Mouse (Mus musculus) mesoderm, embryonic 11.5 days (tissue): ENCODE data around the gene Tanc2.

Experiments
- DNase-seq: peaks from one replicate; pipeline ENCODE4 v3.0.0-alpha.2; 2012; ENCODE audit warnings: low read depth, low spot score

The Tanc2 gene

GRCm38 (mm10) chr11:105589877-105590641 is at the start of gene Tanc2:
Tanc2 (plus strand) TSS chr11:105589986.
- peak; percentile 64 for DNase-seq

- DNase-seq: no peak
Observed at GRCm38 (mm10) chr11:105540781-105541180, 49.0 kb upstream of the Tanc2 start.

GRCm38 (mm10) chr11:105541366-105541765 is 48.4 kb upstream of the Tanc2 start:
- DNase-seq: no peak

DNA sequence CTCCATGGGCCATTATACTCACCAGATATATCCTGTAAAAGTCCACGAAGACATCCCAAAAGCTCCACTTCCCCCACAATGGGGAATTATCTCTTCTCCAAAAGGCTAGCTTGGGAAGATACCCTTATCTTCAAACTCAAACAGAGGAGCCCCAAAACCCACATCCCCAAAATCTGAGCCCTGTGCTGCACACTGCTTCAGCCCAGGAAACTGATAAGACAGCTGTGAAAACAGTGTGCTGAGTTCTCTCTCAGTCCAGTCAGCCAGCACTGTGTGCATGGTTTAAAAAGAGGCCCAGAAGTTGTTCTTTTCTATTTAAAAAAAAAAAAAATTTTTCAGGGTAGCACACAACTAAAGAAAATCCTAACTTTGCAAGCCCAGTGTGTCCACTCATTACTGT is 47.7 kb upstream of the Tanc2 start:
- no peak for DNase-seq

- no peak for DNase-seq
Observed at GRCm38 (mm10) chr11:105545801-105546200, 44.0 kb upstream of the Tanc2 start.

DNA sequence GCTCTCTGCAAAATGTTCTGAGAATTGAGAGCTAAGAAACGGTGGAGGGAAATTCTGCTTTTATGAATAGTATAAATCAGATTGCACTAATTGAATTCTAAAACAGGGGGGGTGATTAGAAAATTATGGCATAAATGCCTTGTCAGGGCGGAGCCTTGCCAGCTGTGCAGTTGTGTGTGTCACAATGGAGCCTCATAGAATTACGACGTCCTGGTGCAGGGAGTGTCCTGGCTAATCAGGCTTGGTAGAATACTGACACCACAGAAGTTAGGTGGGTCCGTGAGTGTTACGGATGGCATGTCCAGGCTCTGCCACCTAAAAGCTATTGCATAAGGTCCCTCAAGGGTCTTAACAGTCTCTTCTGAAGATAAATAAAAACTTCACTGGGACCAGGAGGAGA is 43.4 kb upstream of the Tanc2 start:
- no peak for DNase-seq

DNA sequence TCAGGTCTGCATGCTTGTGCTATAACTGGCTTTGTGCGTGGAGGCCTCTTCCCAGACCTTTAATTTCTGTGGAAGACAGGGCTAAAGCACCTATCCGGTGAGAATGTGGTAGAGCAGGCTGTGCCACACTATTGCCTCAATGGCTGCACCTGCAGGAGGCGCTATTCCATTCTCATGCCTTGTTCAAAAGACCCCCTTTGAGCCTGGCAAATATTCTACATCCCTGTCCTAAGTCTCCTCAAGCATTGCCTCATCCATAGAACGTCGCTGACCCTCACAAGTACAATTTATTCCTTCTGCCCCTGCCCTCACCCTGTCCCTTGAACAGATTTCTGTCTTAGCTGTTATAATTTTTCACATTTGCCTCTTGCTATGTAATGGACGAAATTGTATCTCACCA is 41.4 kb upstream of the Tanc2 start:
- no peak for DNase-seq

DNA sequence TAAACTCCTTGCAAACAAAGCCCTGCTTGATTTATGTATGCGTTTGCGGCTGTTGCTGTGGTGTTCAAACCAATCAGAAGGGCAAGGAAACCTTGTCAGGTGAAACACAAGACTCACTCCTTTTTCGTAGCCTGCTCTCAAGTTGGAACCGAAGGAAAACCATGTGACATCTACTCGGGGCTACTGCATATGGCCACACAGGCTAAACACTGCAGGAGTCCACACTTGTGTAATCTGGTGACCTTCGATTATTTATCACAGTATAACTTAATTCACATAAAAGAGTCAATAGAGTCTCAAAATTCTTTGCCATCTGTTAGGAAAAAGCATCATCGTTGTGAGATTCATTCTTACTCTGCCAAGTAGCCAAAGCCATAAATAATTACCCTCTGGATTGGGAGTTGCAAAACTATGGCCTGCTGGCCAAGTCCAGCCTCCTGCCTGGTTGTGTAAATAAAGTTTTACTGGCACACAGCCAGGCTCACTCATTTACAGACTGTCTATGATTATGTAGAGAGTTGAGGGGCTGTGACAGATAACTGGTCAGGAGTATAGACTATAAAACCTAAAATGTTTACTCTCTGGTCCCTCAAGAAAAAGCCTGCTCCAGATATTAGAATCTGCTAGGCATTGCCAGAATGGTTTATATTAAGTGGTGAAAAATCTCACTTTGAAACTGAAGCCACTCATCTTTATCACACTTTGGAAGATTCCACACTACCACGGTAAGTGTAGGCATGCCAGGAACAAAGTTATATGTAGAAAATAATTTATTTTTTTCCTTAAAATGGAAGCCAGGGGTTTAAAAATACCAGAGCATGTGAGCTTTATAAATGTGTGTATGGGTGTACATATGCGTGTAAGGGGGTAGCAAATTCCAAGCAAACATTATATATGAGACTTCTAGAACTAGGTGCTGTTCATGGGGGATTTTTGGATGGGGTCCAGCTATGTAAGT is 40.3 kb upstream of the Tanc2 start:
- DNase-seq: no peak

- peak; percentile 21 for DNase-seq
Observed at GRCm38 (mm10) chr11:105557285-105557684, 32.5 kb upstream of the Tanc2 start.

DNA sequence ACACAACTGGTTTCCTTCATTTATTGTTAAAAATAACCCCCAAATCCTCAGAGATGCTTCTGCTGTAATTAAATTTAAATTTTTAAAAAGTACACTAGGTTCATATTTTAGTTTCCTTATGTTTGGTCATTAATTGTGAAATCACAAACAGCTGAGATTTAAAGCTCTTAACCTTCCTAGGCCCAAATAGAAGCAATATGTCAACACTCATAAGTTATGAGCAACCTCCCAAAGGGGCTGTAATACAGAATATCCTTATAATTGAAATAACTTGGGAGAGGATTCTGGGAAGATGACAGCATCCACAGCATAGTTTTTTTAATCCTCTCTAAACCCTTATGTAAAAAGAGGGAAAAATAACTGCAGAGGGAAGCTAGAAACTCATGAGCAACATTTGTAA is 31.7 kb upstream of the Tanc2 start:
- no peak for DNase-seq

DNA sequence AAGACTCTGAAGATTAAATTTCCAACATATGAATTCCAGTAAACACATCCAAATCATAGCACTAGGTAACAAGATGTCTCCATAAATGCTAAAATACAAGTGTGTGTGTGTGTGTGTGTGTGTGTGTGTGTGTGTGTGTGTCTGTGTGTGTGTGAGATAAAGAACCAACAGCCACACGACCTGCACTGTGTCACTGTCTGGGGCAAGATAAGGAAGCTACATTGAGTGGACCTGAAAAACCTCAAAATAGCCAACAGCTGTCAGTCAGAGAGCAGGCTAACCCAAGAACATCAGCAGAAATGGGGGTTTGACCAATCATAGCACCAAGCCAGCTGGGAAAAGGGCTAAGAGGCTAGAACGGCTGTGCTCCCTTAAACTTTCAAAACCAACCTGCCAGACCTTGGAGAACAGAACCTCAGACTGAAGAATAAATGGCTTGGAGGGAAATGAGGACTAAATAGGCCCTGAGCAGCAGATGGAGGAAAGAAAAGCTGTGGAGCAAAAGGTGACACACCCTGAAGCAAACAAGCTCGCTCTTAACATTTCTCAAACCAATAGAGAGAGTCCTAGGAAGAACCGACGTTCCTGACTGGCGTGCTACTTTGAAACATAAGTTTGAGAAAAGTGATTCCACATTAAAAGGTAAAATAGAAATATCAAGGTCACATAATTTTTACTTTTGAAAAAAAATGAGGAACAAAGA is 30.8 kb upstream of the Tanc2 start:
- DNase-seq: no peak

DNA sequence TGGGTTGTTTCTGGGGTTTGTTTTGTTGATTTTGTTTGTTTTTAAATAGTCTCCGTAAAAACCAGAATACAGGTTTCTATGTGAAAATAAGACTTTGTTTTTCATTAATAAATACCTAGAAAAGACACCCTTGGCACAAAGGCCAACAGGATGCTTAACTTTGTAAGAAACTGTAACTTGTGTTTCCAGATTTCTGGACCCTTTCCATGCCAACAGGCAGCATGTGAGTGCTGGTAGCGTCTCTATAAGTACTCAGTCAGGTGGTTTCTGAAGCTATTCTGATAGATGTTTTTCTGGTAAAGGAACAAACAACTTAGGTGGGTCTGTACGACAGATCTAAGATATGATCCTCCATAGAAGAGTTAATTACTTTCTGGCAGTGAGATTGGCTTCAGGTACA is 26.2 kb upstream of the Tanc2 start:
- DNase-seq: no peak

DNA sequence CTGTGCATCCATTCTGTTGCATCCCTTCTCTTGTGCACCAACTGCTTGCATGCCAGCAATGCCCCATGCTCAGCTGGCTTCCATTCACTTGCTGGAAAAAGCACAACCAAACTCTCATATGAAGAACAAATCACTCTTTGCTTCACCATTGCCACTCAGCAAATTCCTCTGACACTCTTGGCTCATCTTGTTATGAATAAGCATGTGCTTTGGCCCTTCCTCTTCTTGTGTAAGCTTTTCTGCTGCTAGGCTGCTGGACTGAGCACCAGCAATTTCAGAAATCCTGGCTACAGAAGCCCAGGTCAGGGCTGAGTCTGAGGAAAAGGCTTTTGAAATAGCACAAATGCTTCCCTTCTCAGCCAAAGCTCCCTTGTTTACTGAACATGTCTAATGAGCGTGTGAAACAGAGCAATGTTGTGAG is 22.6 kb upstream of the Tanc2 start:
- DNase-seq: no peak

- no peak for DNase-seq
Observed at GRCm38 (mm10) chr11:105571996-105572395, 17.8 kb upstream of the Tanc2 start.

- no peak for DNase-seq
Observed at GRCm38 (mm10) chr11:105574241-105574640, 15.5 kb upstream of the Tanc2 start.

DNA sequence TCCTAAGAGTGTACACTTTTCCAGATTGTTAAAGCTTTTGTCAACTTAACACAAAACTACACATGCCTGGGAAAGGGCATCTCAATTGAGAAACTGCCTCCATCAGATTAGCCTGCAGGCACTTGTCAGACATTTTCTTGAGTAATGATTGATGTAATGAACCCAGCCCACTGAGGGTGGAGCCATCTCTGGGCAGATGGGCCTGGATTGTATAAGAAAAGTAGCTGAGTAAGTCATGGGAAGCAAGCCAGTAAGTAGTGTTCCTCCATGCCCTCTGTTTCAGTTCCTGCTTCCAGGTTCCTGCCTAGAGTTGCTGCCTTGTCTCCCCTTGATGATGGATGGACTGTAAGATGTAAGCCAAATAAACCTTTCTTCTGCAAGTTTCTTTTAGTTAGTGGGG is 12.6 kb upstream of the Tanc2 start:
- no peak for DNase-seq

DNA sequence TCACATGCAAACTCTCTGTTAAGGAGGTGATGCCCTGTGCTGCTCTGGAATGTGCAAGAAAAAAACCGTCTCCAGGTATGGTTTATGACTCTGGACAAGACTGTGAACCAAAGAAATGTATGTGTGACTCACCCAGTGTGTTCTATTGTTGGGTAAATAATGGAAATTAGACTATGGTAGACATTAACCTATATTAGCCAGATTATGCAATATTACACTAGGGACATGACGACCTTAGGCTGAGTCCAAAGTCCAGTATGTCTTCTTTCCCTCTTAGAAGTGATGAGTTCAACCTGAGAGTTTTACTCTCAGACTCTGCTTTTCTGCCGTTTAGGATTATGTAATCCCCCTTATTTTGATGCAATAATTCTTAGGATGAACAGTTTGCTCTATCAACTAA is 7.8 kb upstream of the Tanc2 start:
- no peak for DNase-seq

GRCm38 (mm10) chr11:105589231-105589876 is 432 bp upstream of the Tanc2 start:
- DNase-seq: peak; percentile 93

DNA sequence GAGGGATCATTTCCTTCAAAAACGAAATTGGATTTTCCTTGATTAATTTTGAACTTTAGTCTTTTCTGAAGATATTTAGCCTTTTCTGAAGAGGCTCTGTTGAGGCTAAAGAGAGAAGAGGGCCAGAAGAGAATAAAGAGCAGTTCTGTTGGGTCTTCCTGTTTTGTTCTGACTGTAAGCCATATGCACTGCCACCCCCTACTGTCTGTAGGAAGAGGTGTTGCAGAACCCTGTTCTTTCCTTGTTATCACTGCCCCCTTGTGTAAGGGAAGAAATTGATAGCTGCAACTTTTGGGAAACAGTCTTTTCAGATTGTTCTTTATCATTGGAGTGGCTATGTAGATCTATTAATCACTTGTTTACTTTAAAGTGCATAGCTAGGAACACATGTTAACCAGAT is 2.1 kb downstream of the Tanc2 start:
- DNase-seq: peak; percentile 65

DNA sequence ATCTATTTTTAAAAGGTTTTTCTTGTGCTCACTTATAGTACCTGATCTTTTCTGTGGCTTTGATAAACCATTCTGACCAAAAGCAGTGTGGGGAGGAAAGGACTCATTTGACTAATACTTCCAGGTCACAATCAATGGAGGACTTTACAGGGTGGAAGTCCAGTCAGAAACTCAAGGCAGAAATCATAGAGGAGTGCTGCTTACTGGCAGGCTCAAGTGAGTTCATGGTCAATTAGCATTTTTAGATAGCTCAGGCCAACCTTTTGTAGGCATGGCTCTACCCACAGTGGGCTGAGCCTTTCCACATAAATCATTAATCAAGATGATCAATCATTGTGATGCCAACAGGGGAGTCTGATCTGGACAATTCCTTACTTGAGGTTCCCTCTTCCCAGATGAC is 12.4 kb downstream of the Tanc2 start:
- DNase-seq: no peak

DNA sequence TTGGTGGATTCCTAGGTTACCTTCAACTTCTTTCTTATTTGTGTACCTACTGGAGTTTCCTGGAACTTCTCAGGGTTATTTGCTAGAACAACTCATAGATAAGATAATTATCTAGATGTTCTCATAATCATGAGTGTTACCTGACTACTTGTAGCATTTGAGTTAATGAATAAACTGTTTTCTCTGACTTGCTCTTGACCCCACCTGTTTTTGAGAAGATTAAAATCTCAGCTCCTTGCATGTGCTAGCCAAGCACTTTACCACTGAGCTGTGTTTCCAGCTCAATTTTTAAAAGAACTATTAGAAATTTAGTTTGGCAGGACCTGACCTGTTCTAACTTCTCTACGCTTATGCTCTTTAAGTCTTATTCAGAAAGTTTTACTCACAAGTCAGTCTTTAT is 36.4 kb downstream of the Tanc2 start:
- no peak for DNase-seq

DNA sequence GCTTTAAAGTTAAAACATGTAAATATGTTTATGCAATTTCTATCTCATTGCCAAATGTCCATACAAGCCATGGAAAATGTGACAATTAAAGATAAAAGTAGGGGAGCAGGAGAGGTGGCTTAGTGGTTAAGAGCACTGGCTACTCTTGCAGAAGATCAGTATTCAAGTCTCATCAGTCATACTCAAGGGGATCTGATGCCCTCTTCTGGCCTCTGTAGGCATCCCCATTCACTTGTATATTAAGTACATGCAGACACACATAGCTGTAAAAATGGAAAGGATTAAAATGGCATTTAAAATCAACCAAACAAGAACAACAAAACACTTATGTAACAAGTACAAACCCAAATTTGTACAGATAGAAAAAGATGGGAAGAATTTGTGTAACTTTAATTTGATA is 54.2 kb downstream of the Tanc2 start:
- no peak for DNase-seq
